Mouse (Mus musculus) heart, postnatal 0 days (tissue): ENCODE results near the gene Cryba1. TPM values are rescaled to one million over a fixed set of nuclear protein-coding genes. Genes with fewer than 3 reads are reported as not detected.

ENCODE experiments used
- ATAC-seq: fragments of 200-750 bp; cut with Nextera tagmentation; 2 replicates; pipeline ENCODE4 v1.8.0; 2017; ENCODE audit warnings: low read depth, moderate number of reproducible peaks, moderate library complexity; ENCODE audit not compliant: insufficient read depth
- DNase-seq: peaks from one replicate; pipeline ENCODE4 v3.0.0-alpha.2; 2016; ENCODE audit warnings: low spot score
- H3K27ac ChIP-seq: fragments of 300-500 bp; sonication (generic); 2 replicates; pipeline ENCODE4 v1.5.1; 2014; ENCODE audit warnings: low read depth, mild to moderate bottlenecking
- H3K27me3 ChIP-seq: fragments of 300-500 bp; sonication (generic); 2 replicates; pipeline ENCODE4 v1.6.1; 2014; ENCODE audit warnings: low read length, mixed read lengths; ENCODE audit not compliant: control insufficient read depth, insufficient read depth
- H3K36me3 ChIP-seq: fragments of 300-500 bp; sonication (generic); replicated peaks from 2 replicates; pipeline ENCODE4 v1.6.1; 2014; ENCODE audit warnings: low read length, mixed read lengths; ENCODE audit not compliant: control insufficient read depth, insufficient read depth
- H3K4me1 ChIP-seq: fragments of 300-500 bp; sonication (generic); 2 replicates; pipeline ENCODE4 v1.6.1; 2014; ENCODE audit warnings: antibody characterized with exemption; ENCODE audit not compliant: control insufficient read depth, insufficient read depth
- H3K4me2 ChIP-seq: fragments of 300-500 bp; sonication (generic); 2 replicates; pipeline ENCODE4 v1.6.1; 2014; ENCODE audit warnings: low read depth, mild to moderate bottlenecking, low read length, moderate library complexity
- H3K4me3 ChIP-seq: fragments of 300-500 bp; sonication (generic); 2 replicates; pipeline ENCODE4 v1.5.1; 2014; ENCODE audit warnings: low read depth, low read length
- H3K9ac ChIP-seq: fragments of 300-500 bp; sonication (generic); replicated peaks from 2 replicates; pipeline ENCODE4 v1.6.1; 2014; ENCODE audit warnings: low read depth, low read length, mixed read lengths
- H3K9me3 ChIP-seq: fragments of 300-500 bp; sonication (generic); replicated peaks from 2 replicates; pipeline ENCODE4 v1.6.1; 2016; ENCODE audit warnings: low read length; ENCODE audit not compliant: control insufficient read depth
- CTCF ChIP-seq: IDR thresholded peaks from 2 replicates; pipeline ENCODE4 v1.5.1; 2016; ENCODE audit warnings: antibody characterized with exemption, control low read depth, low read depth
- EP300 ChIP-seq: IDR thresholded peaks from 2 replicates; pipeline ENCODE4 v1.6.1; 2016; ENCODE audit warnings: antibody characterized with exemption, low read depth
- WGBS: fragments of 180-500 bp; shearing (Covaris S2); extraction: QIAGEN DNeasy Blood & Tissue Kit; methylation state at CpG from one replicate; pipeline ENCODE4 v1.1.7; 2014; 5-methylcytosine and 5-hydroxymethylcytosine counted together
- polyA plus RNA-seq: library from polyadenylated mRNA; unstranded; fragments of >200 nt; fragmentation: Nextera tagmentation; extraction: Ambion mirVana; gene quantifications from 2 replicates; pipeline ENCODE4 v1.2.1, GENCODE M21; 2015
- total RNA-seq: library from RNA; depleted of rRNA; stranded (reverse); fragments of >200 nt; gene quantifications from 2 replicates; pipeline ENCODE4 v1.2.3, GENCODE M21; 2014; ENCODE audit warnings: low replicate concordance

The Cryba1 gene
- total and polyA plus RNA-seq, 2 experiments from 2014 or later = not detected

DNA sequence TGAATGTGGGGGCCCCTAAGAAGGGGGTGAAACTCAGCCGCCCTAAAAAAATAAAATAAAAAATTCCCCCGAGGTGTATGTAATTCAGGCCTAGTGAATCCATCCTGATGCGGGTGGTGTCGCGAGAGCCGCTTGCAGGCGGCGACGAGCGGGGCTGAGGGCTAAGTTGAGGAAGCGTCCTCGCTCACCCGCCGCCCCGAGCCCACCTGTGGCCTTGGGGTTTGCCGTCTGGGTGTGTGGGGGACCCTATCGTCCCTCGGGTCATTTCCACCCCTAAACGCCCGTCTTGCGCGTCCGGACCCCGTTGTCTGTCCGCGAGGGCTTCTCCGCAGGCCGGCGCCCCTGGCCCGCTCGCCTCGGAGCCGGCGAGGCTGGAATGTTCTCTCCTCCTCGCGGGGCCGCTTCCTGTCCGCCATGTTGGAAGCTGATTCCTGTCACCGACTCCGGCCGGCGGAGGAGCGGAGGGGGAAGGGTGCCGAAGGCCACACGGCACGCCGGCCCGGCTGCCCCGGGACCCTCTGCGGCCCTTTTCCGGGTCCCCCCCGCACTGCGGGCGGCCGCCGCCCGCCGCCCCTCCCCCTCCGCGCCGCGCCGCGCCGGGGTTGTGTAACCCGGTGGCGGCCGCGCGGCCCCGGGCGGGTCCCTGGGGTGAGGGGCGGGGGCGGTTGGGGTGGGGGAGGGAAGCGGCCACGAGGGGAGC is 38.1 kb downstream of the Cryba1 start:
- TF ChIP-seq EP300 = no peak
- TF ChIP-seq CTCF = no peak
- Histone ChIP-seq H3K4me1 (0 out of 2 replicates have a peak, but pooled peaks cover 7% of the 10 kb centered on the region), H3K4me3 (peak overlapping the region; percentile 98), H3K36me3 (peaks cover 6% of the 10 kb centered on the region), H3K9ac (peak overlapping the region; percentile 100), H3K4me2 (peak overlapping the region; percentile 83), H3K9me3 (no peaks in the 10 kb centered on the region), H3K27me3 (no peaks in the 10 kb centered on the region), H3K27ac (peak overlapping the region; percentile 100)
- peak; percentile 71 for DNase-seq
- peak; percentile 22 for ATAC-seq
- under 1% methylated on average over 62 of the region's 76 CpGs for WGBS

DNA sequence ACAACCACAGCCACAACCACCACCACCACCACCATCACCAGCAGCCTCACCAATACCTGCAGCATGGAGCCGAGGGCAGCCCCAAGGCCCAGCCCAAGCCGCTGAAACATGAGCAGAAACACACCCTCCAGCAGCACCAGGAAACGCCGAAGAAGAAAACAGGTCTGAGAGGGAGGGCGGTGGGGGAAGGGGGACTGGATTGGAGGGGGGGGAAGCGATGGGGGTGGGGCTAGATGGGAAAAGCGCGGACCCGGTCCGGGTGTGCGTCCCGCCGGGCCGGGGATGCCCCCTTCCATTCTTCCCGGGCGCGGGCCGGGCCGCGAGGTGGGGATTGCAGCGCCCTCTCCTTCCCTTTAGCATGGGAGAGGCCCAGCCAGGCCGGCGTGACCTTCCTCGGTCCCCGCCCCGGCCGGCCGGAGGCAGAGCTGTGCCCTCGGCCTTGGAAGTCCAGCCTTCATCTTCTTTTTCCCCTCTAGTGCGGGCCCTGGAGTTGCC is 38.7 kb downstream of the Cryba1 start:
- peak overlapping the region; percentile 100 for H3K9ac ChIP-seq
- peak overlapping the region; percentile 100 for H3K27ac ChIP-seq
- H3K27me3 ChIP-seq = no peaks in the 10 kb centered on the region
- 0% methylated on average over 28 of the region's 30 CpGs for WGBS
- peak overlapping the region; percentile 98 for H3K4me3 ChIP-seq
- H3K9me3 ChIP-seq = no peaks in the 10 kb centered on the region
- peaks cover under 1% of the 10 kb centered on the region; the same call in 1 of the 2 replicates for H3K36me3 ChIP-seq
- TF ChIP-seq EP300 (no peak), CTCF (no peak)
- DNase-seq (peak; percentile 49), ATAC-seq (peak; percentile 22)
- peak overlapping the region; percentile 83 for H3K4me2 ChIP-seq
- H3K4me1 ChIP-seq = 0 out of 2 replicates have a peak, but pooled peaks cover 7% of the 10 kb centered on the region

DNA sequence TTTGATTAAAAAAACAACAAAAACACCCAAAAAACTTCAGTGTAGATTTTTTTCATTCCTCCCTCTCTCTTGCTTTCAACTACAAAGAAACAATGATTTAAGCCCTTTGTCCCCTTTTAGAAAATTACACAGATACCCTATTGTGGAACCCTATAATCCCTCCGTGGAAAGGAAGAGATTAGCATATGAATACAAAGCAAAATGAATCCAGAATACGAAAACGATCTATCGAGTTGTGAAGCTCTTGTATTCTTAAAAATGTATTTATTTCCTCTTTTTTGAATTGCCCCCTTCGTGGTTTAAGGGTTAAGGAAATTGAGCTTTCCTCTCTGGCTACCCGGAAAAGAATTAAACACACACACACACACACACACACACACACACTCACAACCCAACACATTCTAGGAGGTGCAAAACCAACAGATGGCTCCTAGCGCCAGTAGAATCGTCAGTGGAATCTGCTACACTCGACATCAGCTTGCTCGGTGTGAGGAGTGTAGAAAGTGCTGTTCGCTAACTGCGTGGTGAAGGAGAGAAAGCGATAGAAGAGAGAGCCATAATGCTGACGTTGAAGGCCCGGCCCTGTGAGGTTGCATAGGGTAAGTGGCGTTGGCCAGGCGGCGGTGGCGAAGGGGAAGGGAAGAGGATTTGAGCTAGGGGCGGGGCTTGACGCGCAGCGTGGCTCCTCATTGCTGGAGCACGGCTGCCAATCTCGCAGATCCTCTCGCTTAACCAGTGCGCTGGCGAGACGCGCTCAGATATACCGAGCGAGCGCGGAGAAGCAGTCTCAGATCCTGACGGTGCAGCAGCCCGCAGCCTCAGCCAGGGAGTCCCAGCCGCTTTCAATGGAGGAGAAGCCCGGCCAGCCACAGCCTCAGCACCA is 39.5 kb downstream of the Cryba1 start, which contains the start of gene Nufip2:
Gene Nufip2, plus strand, starts transcription at position 773 of the 883 bp plus-strand sequence.
- Histone ChIP-seq H3K9ac (peak within 1 kb of the TSS; percentile 100), H3K9me3 (no peaks in the 10 kb centered on the region), H3K4me3 (peak within 1 kb of the TSS; percentile 98), H3K4me1 (0 out of 2 replicates have a peak, but pooled peaks cover 7% of the 10 kb centered on the region), H3K36me3 (no peaks in the 10 kb centered on the region; the same call in 1 of the 2 replicates), H3K27ac (peak within 1 kb of the TSS; percentile 100), H3K27me3 (no peaks in the 10 kb centered on the region), H3K4me2 (peak within 1 kb of the TSS; percentile 83)
- under 1% methylated on average over 38 of the region's 38 CpGs for WGBS
- DNase-seq (peak; percentile 99), ATAC-seq (peak; percentile 96)
- TF ChIP-seq CTCF = peak; percentile 11; the same call in 1 of the 2 replicates
- TF ChIP-seq EP300 = no peak

DNA sequence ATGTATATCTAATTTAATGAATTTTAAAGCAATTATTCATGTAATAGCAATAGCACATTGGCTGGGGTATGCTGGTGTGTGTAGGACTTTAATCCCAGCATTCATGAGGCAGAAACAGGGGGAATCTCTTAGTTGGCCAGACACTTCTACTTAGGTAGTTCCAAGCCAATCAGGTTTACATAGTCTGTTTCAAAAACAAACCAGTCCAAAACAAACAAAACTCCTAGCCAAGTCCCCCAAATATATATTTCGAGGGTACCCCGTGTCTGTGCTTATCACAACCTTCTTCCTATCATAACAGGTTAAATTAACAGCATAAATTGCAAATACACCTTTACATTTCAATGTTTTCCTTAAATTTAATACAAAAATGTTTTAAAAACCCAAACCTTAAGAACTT is 40.2 kb downstream of the Cryba1 start:
- Histone ChIP-seq H3K9ac (no peak overlapping the region), H3K27ac (no peak overlapping the region), H3K36me3 (no peaks in the 10 kb centered on the region), H3K4me2 (peak overlapping the region; percentile 62; the same call in 1 of the 2 replicates), H3K4me1 (0 out of 2 replicates have a peak, but pooled peaks cover 7% of the 10 kb centered on the region), H3K9me3 (no peaks in the 10 kb centered on the region), H3K4me3 (no peak overlapping the region), H3K27me3 (no peaks in the 10 kb centered on the region)
- DNase-seq = no peak
- no peak for ATAC-seq
- no peak for TF ChIP-seq EP300
- TF ChIP-seq CTCF = no peak
- 48% methylated on average over 2 of the region's 2 CpGs for WGBS

DNA sequence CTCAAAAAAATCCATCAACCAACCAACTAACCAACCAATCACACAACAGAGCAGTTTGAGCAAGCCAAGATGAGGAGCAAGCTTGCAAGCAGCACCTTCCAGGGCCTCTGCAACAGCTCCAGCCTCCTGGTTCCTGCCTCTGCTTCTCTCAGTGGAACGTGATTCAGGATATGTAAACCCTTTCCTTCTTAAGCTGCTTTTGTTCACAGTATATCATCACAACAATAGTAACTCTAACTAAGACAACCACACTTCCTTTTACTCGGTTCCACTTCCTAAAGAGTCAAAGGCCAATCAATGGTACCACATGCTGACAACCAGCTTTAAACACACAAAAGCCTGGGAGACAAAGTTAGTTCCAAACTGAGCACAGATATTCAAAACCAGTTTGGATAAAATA is 45.1 kb downstream of the Cryba1 start:
- no peak overlapping the region for H3K4me3 ChIP-seq
- TF ChIP-seq CTCF = no peak
- no peak for TF ChIP-seq EP300
- H3K27me3 ChIP-seq = no peaks in the 10 kb centered on the region
- ATAC-seq = no peak
- H3K36me3 ChIP-seq = no peaks in the 10 kb centered on the region
- H3K4me2 ChIP-seq = no peak overlapping the region
- H3K4me1 ChIP-seq = no peaks in the 10 kb centered on the region
- H3K9ac ChIP-seq = no peak overlapping the region
- no peak overlapping the region for H3K27ac ChIP-seq
- no peak for DNase-seq
- 52% methylated on average over 2 of the region's 2 CpGs for WGBS
- no peaks in the 10 kb centered on the region for H3K9me3 ChIP-seq
